Mouse (Mus musculus) kidney, postnatal 0 days (tissue): ENCODE results near the gene Cass4. TPM values are rescaled to one million over a fixed set of nuclear protein-coding genes. Genes with fewer than 3 reads are reported as not detected.

ENCODE experiments used
- ATAC-seq: fragments of 200-750 bp; cut with Nextera tagmentation; replicated peaks from 2 replicates; pipeline ENCODE4 v1.8.0; 2017; ENCODE audit warnings: low read depth, moderate number of reproducible peaks, moderate TSS enrichment, moderate library complexity; ENCODE audit not compliant: low FRiP score
- DNase-seq: peaks from one replicate; pipeline ENCODE4 v3.0.0-alpha.2; 2016; ENCODE audit warnings: low spot score
- H3K27ac ChIP-seq: fragments of 300-500 bp; sonication (generic); 2 replicates; pipeline ENCODE4 v1.5.1; 2014; ENCODE audit warnings: mild to moderate bottlenecking
- H3K27me3 ChIP-seq: fragments of 300-500 bp; sonication (generic); 2 replicates; pipeline ENCODE4 v1.6.1; 2014; ENCODE audit warnings: low read length, mixed read lengths; ENCODE audit not compliant: insufficient read depth
- H3K36me3 ChIP-seq: fragments of 300-500 bp; sonication (generic); 2 replicates; pipeline ENCODE4 v1.6.1; 2014; ENCODE audit warnings: low read length, mixed read lengths; ENCODE audit not compliant: insufficient read depth
- H3K4me1 ChIP-seq: fragments of 300-500 bp; sonication (generic); replicated peaks from 2 replicates; pipeline ENCODE4 v1.6.1; 2014; ENCODE audit warnings: antibody characterized with exemption, low read length, mixed read lengths; ENCODE audit not compliant: insufficient read depth
- H3K4me2 ChIP-seq: fragments of 300-500 bp; sonication (generic); 2 replicates; pipeline ENCODE4 v1.6.1; 2014; ENCODE audit warnings: mild to moderate bottlenecking, low read length, moderate library complexity, mixed read lengths
- H3K4me3 ChIP-seq: fragments of 300-500 bp; sonication (generic); replicated peaks from 2 replicates; pipeline ENCODE4 v1.5.1; 2014; ENCODE audit warnings: low read depth, low read length
- H3K9ac ChIP-seq: fragments of 300-500 bp; sonication (generic); 2 replicates; pipeline ENCODE4 v1.6.1; 2014; ENCODE audit warnings: low read depth, low read length
- H3K9me3 ChIP-seq: fragments of 300-500 bp; sonication (generic); replicated peaks from 2 replicates; pipeline ENCODE4 v1.6.1; 2016; ENCODE audit warnings: low read length, inconsistent platforms, mixed read lengths
- CTCF ChIP-seq: IDR thresholded peaks from 2 replicates; pipeline ENCODE4 v1.5.1; 2016; ENCODE audit warnings: antibody characterized with exemption, low read depth, mild to moderate bottlenecking, moderate library complexity
- WGBS: fragments of 180-500 bp; shearing (Covaris S2); extraction: QIAGEN DNeasy Blood & Tissue Kit; methylation state at CpG from one replicate; pipeline ENCODE4 v1.1.7; 2014; 5-methylcytosine and 5-hydroxymethylcytosine counted together
- polyA plus RNA-seq: library from polyadenylated mRNA; unstranded; fragments of >200 nt; fragmentation: Nextera tagmentation; extraction: Ambion mirVana; gene quantifications from 2 replicates; pipeline ENCODE4 v1.2.1, GENCODE M21; 2015

The Cass4 gene
- polyA plus RNA-seq, 1 experiment from 2014 or later: 0.13 TPM

DNA sequence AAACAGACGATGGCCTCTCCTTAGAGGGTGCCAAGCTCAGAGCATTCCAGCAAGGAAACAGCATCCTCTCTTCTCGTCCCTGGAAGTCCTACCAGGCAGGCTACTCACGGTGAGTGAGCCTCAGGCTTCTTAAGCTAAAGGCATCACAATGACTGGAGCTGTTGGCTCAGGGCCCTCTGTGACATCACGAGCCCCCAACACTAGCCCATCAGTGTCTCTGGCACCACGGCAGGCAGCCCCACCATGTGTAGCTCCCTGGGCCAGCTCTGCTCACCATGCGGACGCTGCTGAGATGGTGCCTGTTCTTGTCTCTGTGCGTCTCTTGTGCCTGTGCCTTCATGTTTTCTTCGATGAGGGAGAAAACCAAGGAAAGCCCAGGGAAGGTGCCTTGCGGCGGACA lies 78.7 kb downstream of the Cass4 start, which contains the start of gene Fam209:
Gene Fam209, plus strand, starts transcription at position 203 of the 400 bp plus-strand sequence.
- 93% methylated on average over 11 of the region's 11 CpGs for WGBS
- Histone ChIP-seq H3K4me1 (no peaks in the 10 kb centered on the region; the same call in 1 of the 2 replicates), H3K9ac (no peak within 1 kb of the TSS), H3K4me3 (no peak within 1 kb of the TSS), H3K36me3 (peaks cover 18% of the 10 kb centered on the region), H3K27ac (no peak within 1 kb of the TSS), H3K9me3 (no peaks in the 10 kb centered on the region), H3K27me3 (no peaks in the 10 kb centered on the region), H3K4me2 (no peak within 1 kb of the TSS)
- ATAC-seq (no peak), DNase-seq (no peak)
- no peak for TF ChIP-seq CTCF

GRCm38 (mm10) chr2:172473591-172473990 lies 80.0 kb downstream of the Cass4 start:
- no peak for TF ChIP-seq CTCF
- no peak overlapping the region for H3K4me2 ChIP-seq
- no peak overlapping the region for H3K4me3 ChIP-seq
- H3K9ac ChIP-seq: no peak overlapping the region
- peak; percentile 76 for DNase-seq
- no peaks in the 10 kb centered on the region; the same call in 1 of the 2 replicates for H3K4me1 ChIP-seq
- no peaks in the 10 kb centered on the region for H3K27me3 ChIP-seq
- H3K9me3 ChIP-seq: no peaks in the 10 kb centered on the region
- ATAC-seq: no peak
- no peak overlapping the region for H3K27ac ChIP-seq
- 39% methylated on average over 8 of the region's 8 CpGs for WGBS
- H3K36me3 ChIP-seq: 0 out of 2 replicates have a peak, but pooled peaks cover 7% of the 10 kb centered on the region

DNA sequence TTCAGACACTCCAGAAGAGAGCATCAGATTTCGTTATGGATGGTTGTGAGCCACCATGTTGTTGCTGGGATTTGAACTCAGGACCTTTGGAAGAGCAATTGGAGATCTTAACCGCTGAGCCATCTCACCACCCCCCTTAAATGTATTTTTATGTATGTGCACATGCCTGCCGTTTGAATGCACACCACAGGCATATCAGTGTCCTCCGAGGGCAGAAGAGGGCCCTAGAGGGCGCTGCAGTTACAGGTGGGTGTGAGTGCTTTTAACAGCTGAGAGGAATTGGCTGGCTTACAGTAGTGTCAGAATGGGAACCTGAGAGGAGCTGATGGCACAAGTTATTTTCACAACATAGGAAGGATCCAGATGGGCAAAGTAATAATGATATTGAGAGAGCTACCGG lies 81.4 kb downstream of the Cass4 start:
- Histone ChIP-seq H3K27me3 (no peaks in the 10 kb centered on the region), H3K9ac (no peak overlapping the region), H3K4me3 (no peak overlapping the region), H3K4me1 (no peaks in the 10 kb centered on the region; the same call in 1 of the 2 replicates), H3K4me2 (no peak overlapping the region), H3K36me3 (no peaks in the 10 kb centered on the region), H3K9me3 (no peaks in the 10 kb centered on the region), H3K27ac (no peak overlapping the region)
- TF ChIP-seq CTCF: peak; percentile 60
- DNase-seq (peak; percentile 39), ATAC-seq (no peak)
- WGBS: 36% methylated on average over 6 of the region's 6 CpGs

DNA sequence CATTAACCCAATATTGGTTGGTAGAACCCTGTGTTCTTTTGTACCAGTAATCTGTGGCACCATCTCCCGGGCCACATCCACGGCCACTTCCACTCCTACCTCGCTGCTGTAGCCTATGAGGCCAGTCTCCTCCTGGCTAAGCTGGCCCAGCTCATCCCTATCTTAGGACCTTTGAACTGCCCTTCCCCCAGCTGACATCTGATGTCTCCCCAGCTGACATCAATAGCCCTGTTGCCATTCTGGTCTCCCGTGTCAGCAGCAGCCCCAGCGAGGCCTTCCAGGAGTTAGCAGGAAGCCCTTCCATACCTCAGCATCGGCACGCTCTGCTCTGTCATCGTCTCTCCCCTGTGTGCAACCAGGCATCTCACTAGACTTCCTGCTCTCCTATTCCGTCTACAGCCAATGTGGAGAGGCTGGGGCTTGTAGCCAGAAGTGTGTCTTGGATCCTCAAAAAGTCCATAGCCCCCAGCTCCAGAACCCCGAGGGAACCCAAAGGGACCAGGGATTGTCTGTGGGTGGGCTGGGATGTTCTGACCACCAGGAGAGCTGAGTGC lies 83.2 kb downstream of the Cass4 start:
- Histone ChIP-seq H3K27ac (no peak overlapping the region), H3K4me1 (no peaks in the 10 kb centered on the region; the same call in 1 of the 2 replicates), H3K27me3 (no peaks in the 10 kb centered on the region), H3K4me3 (no peak overlapping the region), H3K4me2 (no peak overlapping the region), H3K9me3 (no peaks in the 10 kb centered on the region), H3K36me3 (no peaks in the 10 kb centered on the region), H3K9ac (no peak overlapping the region)
- WGBS: 22% methylated on average over 10 of the region's 10 CpGs
- ATAC-seq (no peak; the same call in 1 of the 2 replicates), DNase-seq (peak; percentile 23)
- no peak for TF ChIP-seq CTCF

DNA sequence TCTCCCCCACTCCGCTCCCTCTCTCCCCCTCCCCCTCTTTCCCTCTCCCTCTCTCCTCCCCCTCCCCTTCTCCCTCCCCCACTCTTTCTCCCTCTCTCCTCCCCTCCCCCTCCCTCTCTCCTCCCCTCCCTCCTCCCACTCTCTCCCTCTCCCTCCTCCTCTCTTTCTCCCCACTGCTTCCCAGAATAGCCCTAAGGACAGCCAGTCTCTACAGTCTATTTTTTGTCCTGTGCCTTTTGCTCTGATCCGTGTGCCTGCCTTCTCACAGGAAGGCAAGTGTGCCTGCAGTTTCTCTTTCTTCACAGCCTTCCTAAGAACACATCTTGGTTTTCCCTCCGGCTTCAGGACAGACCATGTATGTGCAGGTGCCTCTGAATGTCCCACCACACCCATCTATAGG lies 83.8 kb downstream of the Cass4 start:
- Histone ChIP-seq H3K4me2 (no peak overlapping the region), H3K36me3 (no peaks in the 10 kb centered on the region), H3K27me3 (no peaks in the 10 kb centered on the region), H3K9ac (no peak overlapping the region), H3K9me3 (no peaks in the 10 kb centered on the region), H3K27ac (no peak overlapping the region), H3K4me3 (no peak overlapping the region), H3K4me1 (no peaks in the 10 kb centered on the region; the same call in 1 of the 2 replicates)
- 49% methylated on average over 3 of the region's 3 CpGs for WGBS
- ATAC-seq (no peak), DNase-seq (no peak)
- no peak for TF ChIP-seq CTCF

DNA sequence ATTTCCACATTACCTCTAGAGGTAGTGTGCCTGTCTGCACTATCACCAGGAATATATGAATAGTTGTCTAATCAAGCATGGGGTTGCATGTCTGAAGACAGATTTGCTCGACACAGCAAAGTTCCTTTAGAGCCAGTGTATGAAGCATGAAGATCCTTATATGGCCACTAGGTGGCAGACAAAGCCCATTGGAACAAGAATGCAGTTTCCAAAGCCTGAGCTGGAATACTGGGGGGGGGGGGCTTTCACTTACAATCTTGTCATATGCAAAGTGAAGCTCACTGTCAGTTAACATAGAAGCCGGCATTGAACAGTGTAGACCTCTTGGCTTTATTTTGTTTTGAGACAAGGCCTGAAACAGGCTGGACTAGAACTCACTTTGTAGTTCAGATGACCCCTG lies 84.3 kb downstream of the Cass4 start:
- ATAC-seq: no peak
- 4% methylated on average over 2 of the region's 2 CpGs for WGBS
- H3K36me3 ChIP-seq: no peaks in the 10 kb centered on the region

More for the DNA sequence above, 84.3 kb downstream of the Cass4 start:
- Histone ChIP-seq H3K27ac (no peak overlapping the region), H3K4me2 (no peak overlapping the region), H3K9ac (no peak overlapping the region), H3K4me3 (no peak overlapping the region), H3K4me1 (no peaks in the 10 kb centered on the region; the same call in 1 of the 2 replicates), H3K27me3 (no peaks in the 10 kb centered on the region), H3K9me3 (no peaks in the 10 kb centered on the region)
- peak; percentile 88 for TF ChIP-seq CTCF
- DNase-seq: peak; percentile 80
